Mouse (Mus musculus) intestine, postnatal 0 days (tissue): ENCODE measurements at regions not wholly inside any gene's neighbourhood (a gene's known extent, or its start where the extent isn't known, plus 50 kb on each side); places are given as distances from the start of the nearest gene placed in this dataset. TPM values are rescaled to one million over a fixed set of nuclear protein-coding genes. Genes with fewer than 3 reads are reported as not detected.
A peak's percentile ranks its signal among the peaks of the same experiment; 100 is the strongest.
"Not testable (repeated sequence)": the region's sequence is repeated elsewhere in the genome, so short reads cannot be mapped to it uniquely, and the experiment has no call there.

ENCODE experiments used
- ATAC-seq: fragments of 200-750 bp; cut with Nextera tagmentation; 2 replicates; pipeline ENCODE4 v1.8.0; 2017; ENCODE audit warnings: mild to moderate bottlenecking, moderate TSS enrichment, moderate library complexity
- H3K27ac ChIP-seq: fragments of 300-500 bp; sonication (generic); 2 replicates; pipeline ENCODE4 v1.5.1; 2014; ENCODE audit warnings: mild to moderate bottlenecking, low read depth, low read length, moderate library complexity
- H3K27me3 ChIP-seq: fragments of 300-500 bp; sonication (generic); replicated peaks from 2 replicates; pipeline ENCODE4 v1.6.1; 2014; ENCODE audit warnings: low read length, mixed read lengths; ENCODE audit not compliant: control insufficient read depth, insufficient read depth
- H3K36me3 ChIP-seq: fragments of 300-500 bp; sonication (generic); 2 replicates; pipeline ENCODE4 v1.6.1; 2014; ENCODE audit warnings: mild to moderate bottlenecking, moderate library complexity; ENCODE audit not compliant: control insufficient read depth, insufficient read depth
- H3K4me1 ChIP-seq: fragments of 300-500 bp; sonication (generic); replicated peaks from 2 replicates; pipeline ENCODE4 v1.6.1; 2014; ENCODE audit warnings: antibody characterized with exemption, low read length, mixed read lengths; ENCODE audit not compliant: control insufficient read depth, insufficient read depth
- H3K4me2 ChIP-seq: fragments of 300-500 bp; sonication (generic); replicated peaks from 2 replicates; pipeline ENCODE4 v1.6.1; 2014; ENCODE audit warnings: low read depth, mild to moderate bottlenecking, moderate library complexity
- H3K4me3 ChIP-seq: fragments of 300-500 bp; sonication (generic); 2 replicates; pipeline ENCODE4 v1.5.1; 2014; ENCODE audit warnings: low read depth, low read length
- H3K9ac ChIP-seq: fragments of 300-500 bp; sonication (generic); 2 replicates; pipeline ENCODE4 v1.6.1; 2014; ENCODE audit warnings: mild to moderate bottlenecking, low read depth, low read length
- H3K9me3 ChIP-seq: fragments of 300-500 bp; sonication (generic); 2 replicates; pipeline ENCODE4 v1.6.1; 2016; ENCODE audit warnings: mixed run types; ENCODE audit not compliant: control insufficient read depth
- CTCF ChIP-seq: sonication (generic); IDR thresholded peaks from 2 replicates; pipeline ENCODE4 v1.5.1; 2016; ENCODE audit warnings: low read depth, mild to moderate bottlenecking, control low read depth, antibody characterized with exemption, moderate library complexity
- WGBS: fragments of 180-500 bp; shearing (Covaris S2); extraction: QIAGEN DNeasy Blood & Tissue Kit; methylation state at CpG from one replicate; pipeline ENCODE4 v1.1.7; 2014; 5-methylcytosine and 5-hydroxymethylcytosine counted together
- microRNA-seq: library from miRNA; unstranded; fragments of <30 nt; microRNA quantifications from one replicate; pipeline ENCODE4, GENCODE M21; 2016

DNA sequence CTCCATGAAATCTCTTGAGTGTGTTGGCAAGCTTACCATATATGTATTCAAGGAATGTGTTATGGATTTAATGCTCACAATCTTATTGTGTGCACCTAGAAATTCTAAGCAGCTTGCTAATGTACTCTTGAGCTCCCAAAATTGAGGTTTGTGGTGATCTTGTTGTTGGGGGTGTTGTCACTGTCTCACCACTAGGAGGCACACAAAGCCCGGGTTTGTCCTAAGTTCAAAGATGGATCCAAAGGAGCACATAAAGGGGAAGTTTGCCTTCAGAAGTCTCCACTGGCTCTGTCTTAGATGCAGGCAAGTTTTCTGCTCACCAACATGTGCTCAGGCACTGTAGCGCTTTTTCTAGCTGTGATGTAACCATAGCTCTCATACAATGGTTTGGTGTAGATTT lies 151.8 kb downstream of the Mrgpra4 start:
- Histone ChIP-seq H3K27ac (no peak overlapping the region), H3K4me2 (no peak overlapping the region), H3K27me3 (no peaks in the 10 kb centered on the region), H3K36me3 (no peaks in the 10 kb centered on the region), H3K4me3 (no peak overlapping the region), H3K4me1 (no peaks in the 10 kb centered on the region), H3K9ac (no peak overlapping the region), H3K9me3 (no peaks in the 10 kb centered on the region)
- no peak for ATAC-seq
- TF ChIP-seq CTCF = peak; percentile 75
- WGBS = 35% methylated on average over 2 of the region's 2 CpGs

DNA sequence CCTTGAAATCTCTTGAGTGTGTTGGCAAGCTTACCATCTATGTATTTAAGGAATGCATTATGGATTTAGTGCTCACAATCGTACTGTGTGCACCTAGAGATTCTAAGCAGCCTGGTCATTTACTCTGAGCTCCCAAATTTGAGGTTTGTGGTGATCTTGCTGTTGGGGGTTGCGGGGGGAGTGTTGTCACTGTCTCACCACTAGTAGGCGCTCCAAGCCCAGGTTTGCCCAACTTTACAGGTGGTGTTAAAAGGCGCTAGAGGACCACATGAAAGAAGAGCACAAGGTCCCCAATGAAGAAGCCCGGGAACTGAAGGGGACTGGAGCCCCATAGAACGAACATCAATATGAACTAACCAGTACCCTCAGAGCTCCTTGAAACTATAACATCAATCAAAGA lies 180.2 kb upstream of the Mrgpra3 start:
- H3K27me3 ChIP-seq = no peaks in the 10 kb centered on the region
- no peaks in the 10 kb centered on the region for H3K9me3 ChIP-seq
- no peak overlapping the region for H3K4me3 ChIP-seq
- 60% methylated on average over 6 of the region's 6 CpGs for WGBS
- no peak overlapping the region for H3K9ac ChIP-seq
- ATAC-seq = no peak
- H3K36me3 ChIP-seq = no peaks in the 10 kb centered on the region
- H3K4me2 ChIP-seq = no peak overlapping the region
- TF ChIP-seq CTCF = peak; percentile 30
- no peaks in the 10 kb centered on the region for H3K4me1 ChIP-seq
- H3K27ac ChIP-seq = no peak overlapping the region

DNA sequence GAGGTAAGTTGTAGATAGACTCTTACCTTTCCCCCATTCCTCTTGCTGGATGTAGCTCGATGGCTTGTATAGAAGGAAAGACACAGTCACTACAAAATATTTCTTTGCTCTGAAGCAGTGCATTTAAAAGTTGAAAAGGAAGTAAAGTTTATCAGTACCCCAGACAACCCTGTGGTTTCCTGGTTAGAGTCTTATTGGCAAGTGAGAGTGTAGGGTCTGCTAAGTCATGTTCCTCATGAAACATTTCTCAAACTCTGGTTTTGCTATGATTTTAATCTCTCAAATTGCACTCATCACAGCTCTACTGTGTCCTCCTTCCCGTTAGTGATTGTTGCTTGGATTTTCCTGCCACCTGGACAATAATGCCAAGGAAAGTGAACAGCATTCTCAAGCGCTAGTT lies 146.4 kb upstream of the Mrgpra3 start:
- ATAC-seq = no peak
- Histone ChIP-seq H3K9ac (no peak overlapping the region), H3K27ac (no peak overlapping the region), H3K4me2 (no peak overlapping the region), H3K4me3 (no peak overlapping the region), H3K36me3 (no peaks in the 10 kb centered on the region), H3K4me1 (no peaks in the 10 kb centered on the region), H3K9me3 (0 out of 2 replicates have a peak, but pooled peaks cover 3% of the 10 kb centered on the region), H3K27me3 (no peaks in the 10 kb centered on the region)
- 54% methylated on average over 3 of the region's 3 CpGs for WGBS
- no peak for TF ChIP-seq CTCF

DNA sequence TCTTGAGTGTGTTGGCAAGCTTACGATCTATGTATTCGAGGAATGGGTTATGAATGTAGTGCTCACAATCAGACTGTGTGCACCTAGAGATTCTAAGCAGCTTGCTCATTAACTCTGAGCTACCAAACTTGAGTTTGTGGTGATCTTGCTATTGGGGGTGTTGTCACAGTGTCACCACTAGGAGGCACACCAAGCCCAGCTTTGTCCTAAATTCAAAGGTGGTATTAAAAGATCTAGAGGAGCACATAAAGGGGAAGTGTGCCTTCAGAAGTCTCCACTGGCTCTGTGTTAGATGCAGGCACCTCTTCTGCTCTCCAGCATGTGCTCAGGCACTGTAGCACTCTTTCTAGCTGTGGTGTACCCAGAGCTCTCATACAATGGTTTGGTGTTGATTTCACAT lies 138.9 kb upstream of the Mrgpra3 start:
- not testable (repeated sequence) for H3K36me3 ChIP-seq, ATAC-seq, H3K9ac ChIP-seq, H3K4me1 ChIP-seq, H3K9me3 ChIP-seq, H3K27ac ChIP-seq, H3K27me3 ChIP-seq, H3K4me2 ChIP-seq, H3K4me3 ChIP-seq
- WGBS = 90% methylated on average over 2 of the region's 2 CpGs
- TF ChIP-seq CTCF = peak; percentile 13; the same call in 1 of the 2 replicates

DNA sequence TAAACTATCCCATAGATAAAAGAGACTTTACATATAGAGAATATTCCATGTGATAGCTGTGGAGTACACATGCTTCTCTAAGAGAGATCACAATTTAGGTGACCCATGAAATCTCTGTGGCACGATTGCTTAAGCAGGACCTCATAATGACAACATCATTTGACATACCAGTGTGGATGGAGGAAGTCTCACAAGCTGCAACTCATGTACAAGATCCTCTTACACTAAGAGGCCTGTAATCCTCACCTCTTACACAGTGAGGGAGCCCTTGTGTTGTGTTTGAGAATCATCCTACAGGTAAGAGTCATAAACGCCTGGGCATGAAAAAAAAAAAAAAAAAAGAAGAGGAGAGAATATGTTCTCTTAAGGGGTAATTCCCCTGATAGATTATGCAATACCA lies 89.9 kb upstream of the Mrgpra3 start:
- TF ChIP-seq CTCF = no peak
- Histone ChIP-seq H3K4me1 (no peaks in the 10 kb centered on the region), H3K4me3 (no peak overlapping the region), H3K9ac (no peak overlapping the region), H3K4me2 (no peak overlapping the region), H3K27ac (no peak overlapping the region), H3K36me3 (no peaks in the 10 kb centered on the region), H3K9me3 (no peaks in the 10 kb centered on the region), H3K27me3 (no peaks in the 10 kb centered on the region)
- no peak for ATAC-seq
- 83% methylated on average over 2 of the region's 2 CpGs for WGBS

DNA sequence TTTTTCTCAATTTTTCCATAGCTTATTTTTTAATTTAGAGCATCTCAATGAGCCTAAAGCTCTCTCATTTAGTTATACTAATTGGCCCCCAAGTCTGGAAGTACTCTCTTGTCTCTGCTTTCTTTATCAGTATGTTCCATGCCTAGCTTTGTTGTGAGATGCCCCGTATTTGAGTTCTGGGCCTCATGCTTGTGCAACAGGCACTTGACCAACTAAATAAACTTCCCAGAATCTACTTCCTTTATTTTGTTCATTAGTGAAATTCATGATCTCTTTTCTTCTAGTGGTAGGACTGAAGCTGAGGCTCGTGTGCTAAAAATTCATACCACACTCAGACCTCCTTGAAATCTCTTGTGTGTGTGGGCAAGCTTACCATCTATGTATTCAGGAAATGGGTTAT lies 75.8 kb upstream of the Mrgpra3 start:
- H3K27me3 ChIP-seq = no peaks in the 10 kb centered on the region
- ATAC-seq = no peak
- no peak overlapping the region for H3K4me3 ChIP-seq
- no peak for TF ChIP-seq CTCF
- 74% methylated on average over 2 of the region's 2 CpGs for WGBS
- no peaks in the 10 kb centered on the region for H3K4me1 ChIP-seq
- no peak overlapping the region for H3K9ac ChIP-seq
- H3K4me2 ChIP-seq = no peak overlapping the region
- no peaks in the 10 kb centered on the region for H3K36me3 ChIP-seq
- H3K27ac ChIP-seq = no peak overlapping the region
- H3K9me3 ChIP-seq = no peaks in the 10 kb centered on the region

Small RNA genes lying in the stretch of these regions (microRNA-seq; reads per million reads assigned to microRNA genes)
- not detected for gene Gm22427
